Mouse (Mus musculus): Measurements from ENCODE around the gene Ggn. TPM values are rescaled to one million over a fixed set of nuclear protein-coding genes. Genes with fewer than 3 reads are reported as not detected.
"Not testable (repeated sequence)": the region's sequence is repeated elsewhere in the genome, so short reads cannot be mapped to it uniquely, and the experiment has no call there.

The Ggn gene
- total RNA-seq, 2 experiments from 2014 or later: 0.36 to 0.81 TPM

DNA sequence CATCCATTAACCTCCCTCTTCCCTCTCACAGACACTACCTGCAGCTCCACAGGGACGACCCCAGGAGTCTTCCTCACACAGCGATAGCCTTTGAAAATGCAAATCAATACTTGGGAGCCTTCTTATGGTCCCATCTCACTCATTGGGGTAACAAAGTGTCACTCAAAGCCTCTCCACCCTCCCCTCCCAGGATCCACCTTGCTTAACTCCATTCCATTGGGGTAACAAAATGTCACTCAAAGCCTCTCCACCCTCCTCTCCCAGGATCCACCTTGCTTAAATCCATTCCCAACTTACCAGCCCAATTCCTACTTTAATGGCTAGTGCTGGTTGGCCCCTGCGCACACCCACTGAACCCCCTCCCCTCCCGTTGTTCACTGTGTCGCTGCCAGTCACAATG is 11.7 kb upstream of the Ggn start:
- no peak for DNase-seq (ENCODE audit: low spot score in 2 of 2)

- DNase-seq (ENCODE audit: low spot score in 2 of 2): no peak
Observed at GRCm38 (mm10) chr7:29162294-29162693, 7.7 kb upstream of the Ggn start.

DNA sequence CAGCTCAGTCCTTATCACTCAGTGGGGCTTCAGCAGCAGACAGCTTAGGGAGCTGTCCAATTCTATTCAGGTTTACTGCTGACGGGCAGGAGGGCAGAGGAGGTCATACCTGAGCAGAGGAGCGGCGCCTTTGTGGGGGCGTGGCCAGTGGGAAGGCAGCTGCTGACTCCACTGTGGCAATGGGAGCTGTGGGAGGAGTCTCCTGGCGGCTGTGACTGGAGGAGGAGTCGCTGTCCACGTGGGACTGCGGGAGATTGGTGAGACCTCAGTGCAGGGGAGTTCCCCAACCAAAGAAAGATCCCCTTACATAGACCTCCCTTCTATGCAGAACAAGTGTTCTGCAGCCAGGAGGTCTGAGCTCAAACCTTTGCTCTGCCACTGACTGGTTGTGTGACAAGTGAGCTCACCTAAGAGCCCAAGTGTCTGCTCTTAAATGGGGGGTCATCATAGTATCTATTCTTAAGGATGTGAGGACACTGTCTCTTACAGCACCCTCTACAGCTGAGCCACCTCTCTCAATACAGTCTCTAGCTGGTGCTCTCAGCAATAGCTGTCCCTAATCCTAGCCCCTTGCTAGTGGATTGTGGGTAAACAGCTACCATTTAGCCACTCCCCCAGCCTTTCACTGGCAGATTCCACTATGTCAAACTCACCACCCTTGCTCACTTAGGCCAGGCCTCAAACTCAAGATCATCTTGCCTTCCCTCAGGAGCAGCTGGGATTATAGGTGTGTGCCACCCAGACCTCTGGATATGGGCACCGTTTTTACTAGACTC is 7.1 kb upstream of the Ggn start:
- no peak for DNase-seq (ENCODE audit: low spot score in 2 of 2)

- no peak for DNase-seq (ENCODE audit: low spot score in 2 of 2)
Observed at GRCm38 (mm10) chr7:29167656-29168055, 2.4 kb upstream of the Ggn start.

GRCm38 (mm10) chr7:29168121-29168695 is 1.8 kb upstream of the Ggn start:
- no peak for DNase-seq (ENCODE audit: low spot score in 2 of 2)

DNA sequence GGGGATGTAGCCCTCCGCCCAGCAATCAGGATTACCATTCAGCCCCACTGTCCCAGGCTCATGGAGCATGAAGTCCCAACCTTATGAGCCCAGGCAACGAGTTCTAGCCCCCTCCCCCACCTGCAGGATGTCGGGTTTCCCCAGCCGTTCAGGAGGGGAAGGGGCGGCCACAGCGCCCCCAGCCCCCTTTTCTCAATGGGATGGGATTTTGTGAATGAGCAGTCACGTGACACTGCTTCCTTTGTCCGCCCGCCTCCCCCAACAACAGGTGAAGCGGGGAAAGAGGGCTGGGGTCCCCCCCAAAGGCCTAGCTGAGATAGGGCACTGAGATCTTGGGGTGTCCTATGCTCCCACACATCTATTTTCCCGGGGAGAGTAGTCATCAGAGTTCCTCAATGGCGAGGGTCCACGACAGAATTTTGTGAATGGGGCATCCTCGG is 1.2 kb upstream of the Ggn start:
- DNase-seq (ENCODE audit: low spot score in 2 of 2): no peak

DNA sequence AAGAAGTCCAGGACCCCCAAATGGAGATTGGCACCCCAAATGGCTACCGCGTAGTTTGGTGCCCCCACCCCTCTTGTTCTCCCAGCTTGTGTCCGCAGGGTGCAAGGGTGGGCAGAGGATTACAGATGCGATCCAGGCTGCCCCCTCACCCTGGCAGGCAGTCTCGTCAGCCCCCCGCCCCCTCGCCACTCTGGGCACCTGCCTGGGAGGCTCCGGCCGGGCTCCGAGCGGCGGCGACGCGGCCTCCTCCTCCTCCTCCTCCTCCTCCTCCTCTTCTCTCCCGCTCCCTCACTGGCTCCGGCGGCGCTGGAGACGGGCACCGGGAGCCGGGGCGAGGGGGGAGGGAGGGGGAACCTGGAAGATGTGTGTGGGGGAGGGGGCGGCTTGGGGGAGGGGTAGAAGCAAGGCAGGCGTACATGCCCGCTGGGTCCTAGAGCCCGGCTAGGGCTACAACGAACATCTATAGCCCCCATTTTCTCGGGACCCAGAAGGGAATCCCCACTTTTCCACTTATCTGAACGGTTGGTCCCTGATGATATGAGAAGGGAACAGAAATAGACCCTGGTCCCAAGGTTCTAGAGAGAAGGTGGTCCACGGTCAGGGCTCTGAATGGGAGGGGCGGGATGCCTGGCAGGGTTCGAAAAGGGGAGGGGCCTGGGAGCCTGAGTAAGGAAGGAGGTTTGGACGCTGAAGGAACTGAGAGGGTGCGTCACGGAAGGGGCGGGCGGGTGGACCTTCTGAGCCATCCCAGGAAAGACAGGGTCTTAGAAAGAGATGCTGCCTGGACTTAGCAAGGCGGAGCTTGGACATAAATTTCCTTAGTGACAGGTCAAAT is 562 bp upstream of the Ggn start:
- DNase-seq (ENCODE audit: low spot score in 2 of 2): peak; percentile 65 to 79

DNA sequence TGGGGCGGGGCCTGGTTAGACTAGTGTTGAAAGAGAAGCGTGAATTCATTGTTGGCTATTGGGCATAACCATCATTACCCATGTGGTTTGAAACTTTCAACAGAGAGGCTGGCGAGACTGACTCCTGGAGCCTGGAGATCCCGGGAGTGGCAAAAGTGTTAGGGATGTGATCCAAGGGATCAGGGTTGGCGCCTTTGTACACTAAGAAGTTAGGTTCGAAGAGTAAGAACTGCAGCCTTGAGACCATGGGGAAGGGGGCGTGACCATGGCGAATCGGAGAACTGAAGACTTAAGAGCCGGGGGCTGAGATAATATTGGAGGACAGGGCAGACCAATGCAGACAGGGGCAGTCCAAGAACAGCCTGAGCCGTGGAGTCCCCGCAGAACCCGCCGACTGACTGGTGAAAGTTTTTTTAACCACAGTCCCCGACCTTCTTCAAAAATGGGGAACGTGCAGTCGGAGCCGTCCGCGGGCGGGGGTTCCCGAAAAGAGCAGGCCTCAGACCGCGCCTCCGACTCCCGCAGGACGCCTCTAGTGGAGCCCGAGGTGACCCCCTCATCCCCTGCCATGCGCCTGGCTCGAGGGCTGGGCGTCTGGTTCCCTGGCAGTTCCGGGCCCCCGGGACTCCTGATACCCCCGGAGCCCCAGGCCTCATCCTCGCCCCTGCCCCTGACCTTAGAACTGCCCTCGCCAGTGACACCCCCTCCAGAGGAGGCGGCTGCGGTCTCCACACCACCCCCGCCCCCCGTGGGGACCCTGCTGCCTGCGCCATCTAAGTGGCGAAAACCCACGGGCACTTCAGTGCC is 948 bp downstream of the Ggn start:
- peak in 1 of 2 experiments; percentile 36 for DNase-seq (ENCODE audit: low spot score in 2 of 2)

DNA sequence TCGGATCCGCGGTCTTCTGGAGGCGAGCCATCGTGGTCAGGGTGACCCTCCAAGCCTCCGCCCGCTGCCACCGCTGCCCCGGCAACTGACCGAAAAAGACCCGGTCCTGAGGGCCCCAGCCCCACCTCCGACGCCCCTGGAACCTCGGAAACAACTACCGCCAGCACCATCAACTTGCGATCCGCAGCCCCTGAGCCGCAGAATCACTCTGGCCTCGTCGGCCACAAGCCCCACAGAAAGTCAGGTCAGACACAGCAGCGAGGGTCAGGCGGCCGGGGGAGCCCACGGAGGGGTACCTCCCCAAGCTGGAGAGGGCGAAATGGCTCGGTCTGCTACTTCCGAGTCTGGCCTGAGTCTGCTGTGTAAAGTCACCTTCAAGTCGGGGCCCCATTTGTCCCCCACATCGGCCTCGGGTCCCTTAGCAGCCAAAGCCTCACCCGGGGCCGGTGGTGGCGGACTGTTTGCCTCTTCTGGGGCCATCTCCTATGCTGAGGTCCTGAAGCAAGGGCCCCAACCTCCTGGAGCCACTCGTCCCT is 1.6 kb downstream of the Ggn start:
- no peak for DNase-seq (ENCODE audit: low spot score in 2 of 2)

- DNase-seq (ENCODE audit: low spot score in 2 of 2): no peak
Observed at GRCm38 (mm10) chr7:29172390-29173016, 2.5 kb downstream of the Ggn start.

- no peak for DNase-seq (ENCODE audit: low spot score in 2 of 2)
Observed at GRCm38 (mm10) chr7:29178106-29178505, 8.1 kb downstream of the Ggn start.

DNA sequence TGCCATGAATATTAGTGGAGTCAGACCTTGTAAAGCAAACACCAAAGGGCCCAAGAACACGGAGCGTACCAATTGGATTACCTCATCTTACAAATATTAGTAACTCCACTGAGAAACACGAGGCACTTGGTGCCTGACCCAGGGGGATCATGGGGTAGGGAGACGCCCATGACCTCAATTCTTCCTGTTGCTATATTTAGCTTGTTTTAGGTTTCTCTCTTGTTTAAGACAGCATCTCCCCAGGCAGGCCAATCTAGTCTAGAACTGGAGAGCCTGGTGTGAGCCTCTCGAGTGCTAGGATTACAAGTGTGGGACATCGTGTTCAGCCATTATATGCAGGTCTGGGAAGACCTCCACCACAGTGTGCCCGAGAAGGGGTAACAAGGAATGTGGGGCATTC is 9.3 kb downstream of the Ggn start:
- DNase-seq (ENCODE audit: low spot score in 2 of 2): no peak

- peak; percentile 94 for DNase-seq (ENCODE audit: low spot score in 2 of 2)
Observed at GRCm38 (mm10) chr7:29180077-29180853, 10.3 kb downstream of the Ggn start, which contains the start of gene Psmd8. TSS of gene Psmd8 (minus strand) at chr7:29180701.

DNA sequence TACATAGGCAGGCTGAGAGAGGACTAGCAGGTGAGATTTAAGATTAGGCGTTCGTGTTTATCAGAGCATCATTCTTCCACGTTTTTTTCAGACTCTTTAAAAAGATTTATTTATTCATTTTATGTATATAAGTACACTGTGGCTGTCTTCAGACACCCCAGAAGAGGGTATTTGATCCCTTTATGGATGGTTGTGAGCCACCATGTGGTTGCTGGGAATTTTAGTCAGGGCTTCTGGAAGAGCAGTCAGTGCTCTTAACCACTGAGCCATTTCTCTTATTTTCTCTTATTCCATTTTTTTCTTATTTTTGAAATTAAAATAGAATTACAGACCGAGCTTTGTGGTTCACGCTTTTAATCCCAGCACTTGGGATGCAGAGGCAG is 10.8 kb downstream of the Ggn start:
- no peak for DNase-seq (ENCODE audit: low spot score in 2 of 2)

GRCm38 (mm10) chr7:29181323-29181722 is 11.3 kb downstream of the Ggn start:
- DNase-seq (ENCODE audit: low spot score in 2 of 2): not testable (repeated sequence)

- not testable (repeated sequence) for DNase-seq (ENCODE audit: low spot score in 2 of 2)
Observed at GRCm38 (mm10) chr7:29194230-29194629, 24.2 kb downstream of the Ggn start.

DNA sequence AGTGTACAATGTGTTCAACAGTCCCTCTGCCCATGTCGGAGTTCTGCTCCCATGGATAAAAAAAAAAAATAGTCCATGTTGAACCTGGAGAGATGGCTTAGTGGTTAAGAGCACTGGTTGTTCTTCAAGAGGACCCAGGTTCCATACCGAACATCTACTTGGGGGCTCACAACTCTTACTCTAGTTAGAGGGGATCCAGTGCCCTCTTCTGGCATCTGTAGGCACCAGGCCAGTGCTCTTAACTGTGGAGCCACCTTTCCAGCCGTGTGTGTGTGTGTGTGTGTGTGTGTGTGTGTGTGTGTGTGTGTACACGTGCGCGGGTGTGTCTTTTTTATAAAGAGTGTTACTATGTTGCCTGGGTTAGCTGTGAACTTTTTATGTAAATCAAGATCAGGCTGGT is 32.6 kb downstream of the Ggn start:
- DNase-seq (ENCODE audit: low spot score in 2 of 2): no peak

DNA sequence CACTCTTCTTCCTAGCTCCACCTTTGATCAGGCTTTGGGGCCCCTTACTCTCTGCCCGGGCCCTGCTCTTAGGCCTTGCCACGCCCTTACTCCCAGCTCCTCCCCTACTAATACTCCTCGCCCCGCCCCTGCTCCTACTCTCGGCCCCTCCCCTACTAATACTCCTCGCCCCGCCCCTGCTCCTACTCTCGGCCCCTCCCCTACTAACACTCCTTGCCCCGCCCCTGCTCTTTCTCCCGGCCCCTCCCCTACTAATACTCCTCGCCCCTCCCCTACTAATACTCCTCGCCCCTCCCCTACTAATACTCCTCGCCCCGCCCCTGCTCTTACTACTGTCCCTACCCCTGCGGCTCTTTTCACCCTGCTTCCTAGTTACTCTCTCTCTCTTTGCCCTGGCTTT is 41.0 kb downstream of the Ggn start:
- DNase-seq (ENCODE audit: low spot score in 2 of 2): peak in 1 of 2 experiments; percentile 40

DNA sequence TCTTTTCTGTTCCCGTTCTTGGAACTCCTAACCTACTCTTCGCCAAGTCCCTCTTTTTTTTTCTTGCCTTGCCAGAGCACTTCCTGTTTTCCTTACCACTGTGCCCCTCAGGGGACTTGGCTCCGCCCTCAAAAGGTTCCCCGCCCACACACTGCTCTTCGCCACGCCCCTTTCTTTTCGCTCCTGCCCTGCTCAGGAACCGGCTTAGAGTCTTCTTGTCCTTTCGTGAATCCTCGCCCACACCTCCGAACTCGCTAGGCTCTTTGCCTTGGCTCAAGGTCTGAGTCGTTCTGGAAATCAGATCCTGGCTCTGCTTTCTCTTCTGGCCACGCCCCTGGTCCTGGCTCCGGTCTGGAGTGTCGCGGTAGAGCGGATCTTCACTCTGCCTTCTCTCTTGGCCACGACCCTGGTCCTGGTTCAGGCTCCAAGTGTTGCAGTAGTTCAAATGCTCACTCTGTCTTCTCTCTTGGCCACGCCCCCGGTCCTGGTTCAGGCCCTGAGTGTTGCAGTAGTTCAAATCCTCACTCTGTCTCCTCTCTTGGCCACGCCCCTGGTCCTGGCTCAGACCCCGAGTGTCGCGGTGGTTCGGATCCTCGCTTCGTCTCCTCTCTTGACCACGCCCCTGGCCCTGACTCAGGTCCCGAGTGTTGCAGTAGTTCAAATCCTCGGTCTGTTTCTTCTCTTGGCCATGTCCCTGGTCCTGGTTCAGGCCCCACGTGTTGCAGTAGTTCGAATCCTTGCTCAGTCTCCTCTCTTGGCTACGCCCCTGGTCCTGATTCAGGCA is 41.6 kb downstream of the Ggn start:
- peak; percentile 60 to 85 for DNase-seq (ENCODE audit: low spot score in 2 of 2)

All from gastrocnemius, postnatal 4 days (tissue).